Mouse (Mus musculus): ENCODE results near the gene Tmem30a.

DNA sequence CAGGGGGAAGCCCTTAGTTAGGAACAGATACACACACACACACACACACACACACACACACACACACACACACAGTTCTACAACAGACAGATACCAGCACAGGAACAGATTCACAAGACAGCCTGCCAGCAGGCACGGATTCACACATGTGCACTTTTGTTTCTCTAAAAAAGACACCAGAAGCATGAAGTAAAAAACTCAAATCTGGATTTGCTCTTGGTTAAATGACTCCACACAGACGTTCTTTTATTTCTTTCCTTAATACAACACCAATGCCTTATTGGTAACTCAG lies 7.6 kb downstream of the Tmem30a start:
- TF ChIP-seq CTCF (IDR thresholded peaks at IDR 0.05; ENCODE audit: extremely low read depth, insufficient read depth, insufficient read length, insufficient replicate concordance) (no peak), POLR2A (IDR thresholded peaks at IDR 0.05; ENCODE audit: low read depth, low read length) (no peak)

Measured in spleen, adult 2 months (tissue).